Mouse (Mus musculus) kidney, adult 2 months (tissue): Measurements from ENCODE around the gene Klhdc4.

ENCODE experiments used
- CTCF ChIP-seq: fragments of 200-500 bp; conservative IDR thresholded peaks from 2 replicates; pipeline ENCODE4 v1.5.1; 2011; ENCODE audit warnings: low read depth, mild to moderate bottlenecking, control low read depth, low read length, moderate library complexity, mixed read lengths; ENCODE audit not compliant: insufficient read depth, insufficient read length
- POLR2A ChIP-seq: fragments of 200-500 bp; IDR thresholded peaks from one replicate; pipeline ENCODE4 v1.6.1; 2011; ENCODE audit warnings: low read depth, low read length, control low read depth

GRCm38 (mm10) chr8:121850018-121850417 lies 20.6 kb upstream of the Klhdc4 start:
- TF ChIP-seq CTCF (peak; percentile 87), POLR2A (no peak)
